Mouse (Mus musculus) lung, embryonic 14.5 days (tissue): ENCODE data around the gene Kdm6b. TPM values are rescaled to one million over a fixed set of nuclear protein-coding genes. Genes with fewer than 3 reads are reported as not detected.
A peak's percentile ranks its signal among the peaks of the same experiment; 100 is the strongest.

Experiments used
- ATAC-seq: fragments of 200-750 bp; cut with Nextera tagmentation; 2 replicates; pipeline ENCODE4 v1.8.0; 2017; ENCODE audit warnings: mild to moderate bottlenecking, moderate TSS enrichment, moderate library complexity; ENCODE audit not compliant: insufficient read depth
- DNase-seq: peaks from one replicate; pipeline ENCODE4 v3.0.0-alpha.2; 2015
- H3K27ac ChIP-seq: fragments of 300-500 bp; sonication (generic); 2 replicates; pipeline ENCODE4 v1.5.1; 2014; ENCODE audit warnings: low read depth, mild to moderate bottlenecking, moderate library complexity
- H3K27me3 ChIP-seq: fragments of 300-500 bp; sonication (generic); 2 replicates; pipeline ENCODE4 v1.6.1; 2014; ENCODE audit warnings: low read length, control low read depth; ENCODE audit not compliant: insufficient read depth
- H3K36me3 ChIP-seq: fragments of 300-500 bp; sonication (generic); 2 replicates; pipeline ENCODE4 v1.6.1; 2014; ENCODE audit warnings: control low read depth; ENCODE audit not compliant: insufficient read depth
- H3K4me1 ChIP-seq: fragments of 300-500 bp; sonication (generic); 2 replicates; pipeline ENCODE4 v1.6.1; 2014; ENCODE audit warnings: antibody characterized with exemption, control low read depth; ENCODE audit not compliant: insufficient read depth
- H3K4me2 ChIP-seq: fragments of 300-500 bp; sonication (generic); 2 replicates; pipeline ENCODE4 v1.6.1; 2014; ENCODE audit warnings: mild to moderate bottlenecking
- H3K4me3 ChIP-seq: fragments of 300-500 bp; sonication (generic); 2 replicates; pipeline ENCODE4 v1.5.1; 2014; ENCODE audit warnings: low read depth, low read length
- H3K9ac ChIP-seq: fragments of 300-500 bp; sonication (generic); 2 replicates; pipeline ENCODE4 v1.6.1; 2014
- H3K9me3 ChIP-seq: fragments of 300-500 bp; sonication (generic); 2 replicates; pipeline ENCODE4 v1.6.1; 2016; ENCODE audit warnings: low read depth, low read length, control low read depth
- CTCF ChIP-seq: IDR thresholded peaks from 2 replicates; pipeline ENCODE4 v1.5.1; 2016; ENCODE audit warnings: antibody characterized with exemption, low read depth
- WGBS: fragments of 180-500 bp; shearing (Covaris S2); extraction: QIAGEN DNeasy Blood & Tissue Kit; methylation state at CpG from one replicate; pipeline ENCODE4 v1.1.7; 2014; 5-methylcytosine and 5-hydroxymethylcytosine counted together
- polyA plus RNA-seq: library from polyadenylated mRNA; unstranded; fragments of >200 nt; fragmentation: Nextera tagmentation; extraction: Ambion mirVana; gene quantifications from 2 replicates; pipeline ENCODE4 v1.2.1, GENCODE M21; 2014

Gene Kdm6b
- polyA plus RNA-seq, 1 experiment from 2014 or later: 24.4 TPM

- no peak overlapping the region for H3K4me2 ChIP-seq
- H3K27me3 ChIP-seq: no peaks in the 10 kb centered on the region
- H3K9me3 ChIP-seq: no peaks in the 10 kb centered on the region
- no peak for ATAC-seq
- H3K36me3 ChIP-seq: no peaks in the 10 kb centered on the region
- H3K4me1 ChIP-seq: no peaks in the 10 kb centered on the region
- TF ChIP-seq CTCF: no peak
- no peak overlapping the region for H3K4me3 ChIP-seq
- H3K27ac ChIP-seq: no peak overlapping the region; the same call in 1 of the 2 replicates
- peak; percentile 79 for DNase-seq
- H3K9ac ChIP-seq: no peak overlapping the region
- WGBS: 13% methylated on average over 4 of the region's 4 CpGs
These were observed 15.3 kb upstream of the Kdm6b start for GRCm38 (mm10) chr11:69428751-69429150.

GRCm38 (mm10) chr11:69426246-69426645 is 12.8 kb upstream of the Kdm6b start:
- Histone ChIP-seq H3K4me2 (no peak overlapping the region), H3K4me1 (no peaks in the 10 kb centered on the region), H3K27ac (no peak overlapping the region), H3K36me3 (no peaks in the 10 kb centered on the region), H3K9me3 (no peaks in the 10 kb centered on the region), H3K9ac (no peak overlapping the region), H3K27me3 (peaks cover 15% of the 10 kb centered on the region), H3K4me3 (no peak overlapping the region)
- WGBS: 73% methylated on average over 2 of the region's 2 CpGs
- ATAC-seq: no peak
- DNase-seq: no peak
- TF ChIP-seq CTCF: no peak

DNA sequence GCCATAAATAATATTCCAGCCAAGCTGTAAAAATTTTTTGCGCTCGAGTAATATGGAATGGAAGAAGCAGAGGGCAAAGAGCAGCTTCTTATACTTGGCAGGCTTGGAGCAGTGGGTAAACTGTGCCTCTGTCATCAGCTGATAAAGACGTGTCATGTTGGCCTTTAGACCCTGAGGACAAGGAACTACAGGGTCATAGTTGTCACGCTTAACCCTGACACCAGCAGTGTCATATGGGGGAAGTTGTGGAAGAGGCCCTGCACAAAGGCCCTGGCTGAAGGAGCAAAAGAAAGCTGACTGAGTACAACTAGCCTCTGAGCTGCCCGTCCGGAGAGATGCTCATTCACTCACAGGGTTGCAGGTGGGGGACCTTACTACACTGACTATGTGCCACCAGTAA is 10.4 kb upstream of the Kdm6b start:
- Histone ChIP-seq H3K4me3 (no peak overlapping the region), H3K4me1 (0 out of 2 replicates have a peak, but pooled peaks cover 3% of the 10 kb centered on the region), H3K27me3 (peaks cover 19% of the 10 kb centered on the region), H3K4me2 (no peak overlapping the region), H3K27ac (no peak overlapping the region), H3K9ac (no peak overlapping the region), H3K36me3 (no peaks in the 10 kb centered on the region), H3K9me3 (no peaks in the 10 kb centered on the region)
- DNase-seq (no peak), ATAC-seq (no peak)
- TF ChIP-seq CTCF: no peak
- WGBS: 50% methylated on average over 6 of the region's 6 CpGs

DNA sequence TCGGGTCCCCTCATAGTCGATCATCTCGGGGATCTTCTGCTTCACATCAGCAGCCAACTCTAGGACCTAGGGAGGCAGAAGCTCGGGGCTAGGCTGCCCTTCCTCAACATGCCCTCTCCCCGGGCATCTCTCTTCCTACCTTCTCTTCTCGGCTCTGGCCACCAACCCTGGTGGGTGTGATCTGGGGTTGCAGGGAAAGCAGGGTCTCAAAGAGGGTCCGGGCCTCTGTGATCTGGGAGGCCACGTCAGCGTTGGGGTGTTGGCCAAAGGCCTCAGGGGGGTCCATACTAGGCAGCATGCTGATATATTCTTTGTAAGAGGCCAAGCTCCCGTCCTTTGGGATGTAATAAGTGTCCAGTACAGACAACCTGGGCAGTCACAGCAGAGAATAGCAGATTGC is 9.4 kb upstream of the Kdm6b start:
- Histone ChIP-seq H3K9me3 (no peaks in the 10 kb centered on the region), H3K4me2 (no peak overlapping the region), H3K36me3 (no peaks in the 10 kb centered on the region), H3K27ac (no peak overlapping the region), H3K4me3 (no peak overlapping the region), H3K4me1 (0 out of 2 replicates have a peak, but pooled peaks cover 3% of the 10 kb centered on the region), H3K9ac (no peak overlapping the region), H3K27me3 (peaks cover 19% of the 10 kb centered on the region)
- ATAC-seq (no peak), DNase-seq (no peak)
- WGBS: 87% methylated on average over 10 of the region's 10 CpGs
- no peak for TF ChIP-seq CTCF

DNA sequence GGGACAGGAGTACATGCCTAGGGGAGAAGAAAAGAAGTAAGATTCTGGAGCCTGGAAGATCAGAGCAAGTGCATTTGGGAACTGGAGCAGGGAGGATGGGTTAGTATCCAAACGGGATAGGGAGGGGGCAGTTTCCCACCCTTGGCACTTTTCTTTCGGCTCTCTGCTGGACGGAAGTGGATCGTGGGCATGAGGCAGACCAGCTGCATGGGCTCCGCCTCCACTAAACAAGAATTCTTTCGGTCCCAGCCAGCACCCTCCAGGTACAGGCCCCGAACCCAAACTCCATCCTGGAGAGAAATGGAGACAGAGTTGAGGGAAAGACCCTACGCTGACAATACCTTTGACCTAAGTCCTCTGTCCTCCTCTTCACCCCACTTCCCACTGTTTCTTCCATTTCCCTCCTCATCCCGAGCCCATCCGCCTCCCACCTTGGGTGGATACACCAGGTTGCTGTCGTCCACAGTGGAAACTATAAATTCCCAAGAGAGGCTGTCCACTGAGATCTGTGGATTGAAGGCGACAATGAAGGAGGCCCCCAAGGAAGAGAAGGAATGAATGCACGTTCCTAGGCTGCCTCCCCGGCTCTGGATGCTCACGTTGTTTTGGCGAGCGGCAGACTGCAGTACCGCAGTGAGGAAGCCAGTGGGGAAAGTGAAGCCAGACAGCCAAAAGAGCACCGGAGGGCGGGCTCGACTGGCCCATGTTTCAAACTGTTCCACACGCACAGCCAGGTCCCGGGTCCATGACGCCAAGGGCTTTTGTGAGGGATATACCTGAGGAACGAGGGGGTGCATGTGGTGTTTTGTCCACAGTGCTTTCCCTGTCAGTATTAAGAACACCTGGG is 7.9 kb upstream of the Kdm6b start:
- 0 out of 2 replicates have a peak overlapping the region, but pooled peaks have one; percentile 2 for H3K4me3 ChIP-seq
- H3K4me2 ChIP-seq: peak overlapping the region; percentile 97; the same call in 1 of the 2 replicates
- H3K27ac ChIP-seq: no peak overlapping the region
- no peaks in the 10 kb centered on the region for H3K9me3 ChIP-seq
- peaks cover 6% of the 10 kb centered on the region; the same call in 1 of the 2 replicates for H3K4me1 ChIP-seq
- DNase-seq (no peak), ATAC-seq (no peak)
- H3K9ac ChIP-seq: no peak overlapping the region
- no peak for TF ChIP-seq CTCF
- WGBS: 17% methylated on average over 25 of the region's 25 CpGs
- H3K27me3 ChIP-seq: peaks cover 19% of the 10 kb centered on the region
- H3K36me3 ChIP-seq: no peaks in the 10 kb centered on the region

- H3K4me3 ChIP-seq: peak overlapping the region; percentile 71
- H3K36me3 ChIP-seq: no peaks in the 10 kb centered on the region
- H3K27ac ChIP-seq: no peak overlapping the region
- no peak for TF ChIP-seq CTCF
- H3K27me3 ChIP-seq: peaks cover 19% of the 10 kb centered on the region
- H3K9ac ChIP-seq: peak overlapping the region; percentile 48; the same call in 1 of the 2 replicates
- peaks cover 6% of the 10 kb centered on the region; the same call in 1 of the 2 replicates for H3K4me1 ChIP-seq
- 12% methylated on average over 10 of the region's 10 CpGs for WGBS
- no peak for DNase-seq
- no peaks in the 10 kb centered on the region for H3K9me3 ChIP-seq
- H3K4me2 ChIP-seq: peak overlapping the region; percentile 97
- ATAC-seq: no peak
These were observed 7.1 kb upstream of the Kdm6b start for GRCm38 (mm10) chr11:69420554-69421000.

- H3K9ac ChIP-seq: peak overlapping the region; percentile 48
- H3K4me2 ChIP-seq: peak overlapping the region; percentile 97
- H3K4me1 ChIP-seq: peaks cover 6% of the 10 kb centered on the region; the same call in 1 of the 2 replicates
- DNase-seq (peak; percentile 73), ATAC-seq (no peak)
- WGBS: under 1% methylated on average over 31 of the region's 31 CpGs
- H3K36me3 ChIP-seq: no peaks in the 10 kb centered on the region
- H3K4me3 ChIP-seq: peak overlapping the region; percentile 71
- no peaks in the 10 kb centered on the region for H3K9me3 ChIP-seq
- no peak for TF ChIP-seq CTCF
- H3K27me3 ChIP-seq: peaks cover 19% of the 10 kb centered on the region
- H3K27ac ChIP-seq: peak overlapping the region; percentile 93
These were observed 6.5 kb upstream of the Kdm6b start for GRCm38 (mm10) chr11:69419813-69420553.
